Mouse (Mus musculus) liver, embryonic 14.5 days (tissue): ENCODE measurements around the gene Tia1.

ENCODE experiments used
- CTCF ChIP-seq: IDR thresholded peaks from 2 replicates; pipeline ENCODE4 v1.5.1; 2016; ENCODE audit warnings: antibody characterized with exemption, low read depth, control low read depth
- EP300 ChIP-seq: IDR thresholded peaks from 2 replicates; pipeline ENCODE4 v1.6.1; 2016; ENCODE audit warnings: antibody characterized with exemption, low read depth

DNA sequence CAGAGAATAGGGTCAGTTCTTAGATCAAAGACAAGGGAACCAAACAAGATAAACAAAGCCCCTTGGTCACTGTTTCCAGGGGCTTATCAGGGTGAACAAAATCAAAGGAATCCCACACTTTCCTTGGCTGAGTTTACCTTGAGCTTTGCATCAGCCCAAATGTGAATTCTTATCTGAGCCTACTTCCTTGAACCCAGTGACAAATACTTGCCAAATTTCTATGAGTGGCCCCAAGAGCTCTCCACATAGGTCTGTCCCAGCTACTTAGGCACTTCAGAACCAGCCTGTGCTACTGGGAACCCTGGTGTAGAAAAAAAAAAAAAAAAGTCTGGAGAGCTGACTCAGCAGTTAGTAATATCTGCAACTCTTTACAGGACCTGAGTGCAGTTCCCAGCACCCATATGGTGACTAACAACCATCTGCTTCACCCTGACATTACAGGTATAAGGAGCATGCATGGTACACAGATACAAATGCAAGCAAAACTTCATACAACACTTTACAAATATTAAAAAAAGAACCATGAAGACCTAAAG lies 70.7 kb downstream of the Tia1 start:
- no peak for TF ChIP-seq CTCF
- TF ChIP-seq EP300, result no peak
